Mouse (Mus musculus): ENCODE measurements around the gene Kdm1b.

Gene Kdm1b

DNA sequence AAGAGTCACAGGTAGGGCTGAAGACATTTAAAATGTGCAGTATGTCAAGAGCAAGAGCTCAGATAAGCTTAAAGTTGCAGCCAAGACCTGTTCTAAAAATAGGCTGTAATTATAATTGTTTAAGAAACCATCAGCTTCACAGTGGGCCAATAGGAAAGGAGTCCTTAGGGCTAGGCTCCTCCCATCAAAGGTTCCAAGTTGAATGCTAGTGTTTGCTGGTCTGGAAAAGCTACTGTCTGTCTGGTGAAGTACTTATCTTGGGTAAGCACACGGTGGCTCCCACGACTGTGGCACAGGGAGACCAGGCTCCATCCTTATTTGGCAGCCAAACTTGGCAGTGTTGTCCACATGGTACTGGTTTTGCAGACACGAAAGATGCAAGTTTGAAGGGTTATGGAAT, 69.6 kb downstream of the Kdm1b start:
- no peak for DNase-seq

DNA sequence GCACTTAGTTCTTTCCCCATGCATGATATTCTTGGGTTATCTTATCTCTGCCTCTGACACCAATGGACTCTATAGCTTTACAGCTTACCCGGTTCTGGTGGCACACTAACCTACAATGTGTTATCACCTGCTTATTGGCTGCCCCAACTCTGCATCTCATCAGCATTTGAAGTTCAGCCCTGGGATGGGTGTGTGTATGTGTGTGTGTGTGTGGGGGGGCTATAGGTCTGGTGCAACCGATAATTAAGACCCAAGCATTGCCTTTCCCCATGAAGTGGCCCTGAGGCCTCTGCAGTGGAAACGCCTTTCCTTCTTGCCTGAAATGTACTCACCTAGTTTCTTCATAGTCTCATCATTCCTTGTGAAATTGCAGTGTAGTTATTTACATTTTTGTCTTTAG, 72.7 kb downstream of the Kdm1b start:
- DNase-seq = no peak

GRCm38 (mm10) chr13:47121333-47121889, 78.1 kb downstream of the Kdm1b start:
- DNase-seq = no peak

- peak; percentile 77 for DNase-seq
Measured at GRCm38 (mm10) chr13:47122537-47123430, 79.5 kb downstream of the Kdm1b start, which contains the start of gene Rnf144b. Gene Rnf144b (plus strand): TSS chr13:47122656.

DNA sequence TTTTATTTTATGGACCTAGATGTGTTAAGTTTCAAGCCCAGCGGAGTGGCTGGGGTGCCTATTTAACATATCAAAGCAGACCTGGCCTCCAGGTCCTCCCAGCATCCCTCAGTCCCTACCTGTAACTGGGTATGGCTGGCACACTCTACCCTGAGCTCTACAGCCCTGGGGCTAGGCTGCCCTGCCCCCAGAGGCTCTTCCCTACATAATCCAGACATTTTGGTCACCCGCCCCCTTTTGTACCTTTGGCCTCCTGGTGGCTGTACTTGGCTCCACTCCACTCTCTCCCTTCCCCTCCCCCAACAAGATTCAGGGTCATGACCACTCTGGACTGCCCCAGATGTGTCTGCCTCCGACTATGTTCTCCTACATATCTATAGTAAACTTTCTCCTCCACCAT, 81.2 kb downstream of the Kdm1b start:
- DNase-seq = no peak

DNA sequence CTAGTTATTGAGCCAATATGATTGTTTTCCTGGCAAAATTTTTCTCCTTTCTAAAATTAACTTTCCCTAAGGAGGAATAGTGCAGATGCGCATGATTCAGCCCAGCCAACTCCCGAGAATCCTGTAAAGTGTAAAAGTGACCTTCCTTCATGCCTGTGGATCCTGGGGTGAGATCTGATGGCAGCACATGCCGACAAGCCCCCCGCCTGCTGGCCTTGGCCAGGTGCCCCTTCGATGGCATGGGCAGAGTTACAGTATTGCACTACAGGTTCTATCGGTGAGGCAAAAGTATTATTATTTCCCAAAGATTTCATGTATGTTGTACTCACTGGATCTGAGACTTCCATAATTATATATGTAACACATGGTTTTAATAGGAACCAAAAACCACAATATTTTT, 81.7 kb downstream of the Kdm1b start:
- DNase-seq = no peak

DNA sequence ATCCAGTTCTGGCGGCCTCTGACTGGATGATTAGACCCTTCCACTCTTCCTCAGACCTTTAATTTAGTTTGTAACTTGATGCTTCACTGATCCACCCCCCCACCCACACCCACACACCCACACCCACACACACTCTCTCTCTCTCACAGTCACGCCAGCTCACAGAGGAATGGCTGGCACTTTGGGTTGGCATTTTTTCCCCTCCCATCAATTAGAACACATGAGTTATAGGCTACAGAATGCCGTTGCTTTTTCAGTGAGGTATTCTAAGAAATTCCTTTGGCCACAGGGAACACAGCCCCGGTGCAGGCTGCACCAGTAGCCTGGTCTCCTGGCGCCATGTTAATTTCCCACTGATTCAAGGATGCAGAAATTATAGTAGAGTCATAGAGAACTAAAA, 82.3 kb downstream of the Kdm1b start:
- DNase-seq = no peak

DNA sequence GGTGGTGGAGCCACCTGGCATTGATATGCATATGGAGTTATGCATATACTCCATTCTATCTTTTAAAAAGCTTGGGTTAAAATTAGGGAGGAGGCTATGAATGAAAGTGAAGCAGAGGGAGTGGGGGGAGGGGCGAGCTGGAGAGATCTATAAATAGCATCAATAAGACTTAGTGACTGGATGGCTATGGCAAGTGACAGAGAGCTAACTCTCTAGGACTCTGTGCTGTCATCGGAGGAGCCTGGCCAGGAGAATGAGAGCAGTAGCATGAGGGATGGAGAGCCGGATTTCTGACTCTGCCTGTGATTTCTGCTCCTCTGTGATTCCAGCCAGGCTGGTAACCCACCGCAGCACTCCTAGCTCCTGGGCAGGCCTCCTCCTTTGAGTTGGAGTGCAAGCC, 85.8 kb downstream of the Kdm1b start:
- no peak for DNase-seq

GRCm38 (mm10) chr13:47133058-47133457, 89.8 kb downstream of the Kdm1b start:
- DNase-seq = no peak

DNA sequence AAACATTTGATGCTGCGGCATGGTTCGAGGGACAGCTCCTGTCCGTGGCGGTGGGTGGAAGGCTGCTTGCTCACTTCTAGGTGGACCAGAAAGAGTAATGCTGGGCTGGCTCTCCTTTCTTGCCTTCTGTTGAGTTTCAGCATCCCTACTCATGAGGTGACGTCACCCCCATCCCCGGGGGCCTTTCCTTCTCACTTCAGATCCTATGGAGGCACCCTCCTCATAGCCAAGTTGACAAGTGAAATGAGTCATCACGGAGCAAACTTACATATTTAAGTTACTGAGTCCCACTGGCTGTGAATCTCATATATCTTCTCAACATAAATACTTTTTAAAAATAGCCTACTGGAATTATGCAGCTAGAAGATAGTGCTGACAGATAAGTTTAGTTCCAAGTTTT, 91.5 kb downstream of the Kdm1b start:
- DNase-seq = no peak

Measured in thymus, postnatal 25 days (tissue).